Mouse (Mus musculus) G1E (cell line): ENCODE measurements around the gene Sertad3.

Experiments used
- CTCF ChIP-seq: IDR thresholded peaks from 2 replicates; pipeline ENCODE4 v1.5.1; 2012; ENCODE audit warnings: low read depth, low read length, inconsistent platforms, mixed read lengths
- GATA1 ChIP-seq: IDR thresholded peaks from 2 replicates; pipeline ENCODE4 v1.6.1; 2012; ENCODE audit warnings: borderline replicate concordance, low read length, inconsistent platforms, mixed read lengths
- GATA2 ChIP-seq: IDR thresholded peaks from 2 replicates; pipeline ENCODE4 v1.6.1; 2012; ENCODE audit warnings: low read depth, low read length, inconsistent platforms, borderline replicate concordance
- POLR2AphosphoS5 ChIP-seq: IDR thresholded peaks from 2 replicates; pipeline ENCODE4 v1.6.1; 2012; ENCODE audit warnings: low read depth, low read length, inconsistent platforms; ENCODE audit not compliant: insufficient replicate concordance
- TAL1 ChIP-seq: conservative IDR thresholded peaks from 2 replicates; pipeline ENCODE4 v1.6.1; 2012; ENCODE audit warnings: low read depth, low read length, inconsistent platforms, mixed read lengths

DNA sequence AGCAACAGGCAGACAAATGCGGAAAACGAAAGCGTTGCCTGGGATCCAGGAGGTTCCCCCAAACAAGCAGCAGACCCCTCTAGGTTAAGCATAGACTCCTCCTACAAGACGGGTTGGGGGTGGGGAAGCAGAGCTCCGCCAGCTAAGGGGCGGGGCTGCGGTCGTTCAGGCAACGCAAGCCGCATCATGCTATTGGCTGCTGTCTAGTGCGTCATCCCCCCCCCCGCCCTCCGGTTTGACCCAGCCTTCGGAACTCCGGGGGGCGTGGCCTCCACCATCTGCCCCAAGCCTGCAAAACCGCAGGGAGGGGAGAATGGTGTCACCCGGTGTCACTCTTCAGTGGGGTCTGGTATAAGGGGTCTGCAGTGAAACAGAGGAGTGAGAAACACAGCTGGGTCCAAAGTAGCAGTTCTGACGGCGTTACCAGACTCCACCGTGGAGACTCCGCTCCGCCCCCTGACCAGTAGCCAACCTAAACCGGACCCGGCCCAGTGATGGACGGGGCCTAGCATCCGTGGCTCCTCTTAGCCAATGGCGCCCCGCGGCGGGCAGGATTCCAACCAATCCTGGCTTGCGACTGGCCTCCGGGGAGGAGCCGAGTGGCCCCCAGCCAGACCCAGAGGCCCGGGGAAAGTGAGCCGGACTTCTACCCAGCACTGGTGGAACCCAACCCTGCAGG lies at the start of gene Sertad3:
- no peak for TF ChIP-seq POLR2AphosphoS5
- TF ChIP-seq CTCF: no peak
- no peak for TF ChIP-seq TAL1
- no peak for TF ChIP-seq GATA1
- no peak for TF ChIP-seq GATA2
